Mouse (Mus musculus): ENCODE results near the gene Prkch.

GRCm38 (mm10) chr12:73814056-73814735 is 229.6 kb downstream of the Prkch start:
- TF ChIP-seq CTCF (IDR thresholded peaks at IDR 0.05; ENCODE audit: control insufficient read depth, insufficient read depth, insufficient replicate concordance, low read depth, low read length) = no peak
- no peak for TF ChIP-seq POLR2A (IDR thresholded peaks at IDR 0.05; ENCODE audit: control insufficient read depth, low read depth, low read length)
